Mouse (Mus musculus) stomach, postnatal 0 days (tissue): ENCODE measurements at regions not wholly inside any gene's neighbourhood (a gene's known extent, or its start where the extent isn't known, plus 50 kb on each side); places are given as distances from the start of the nearest gene placed in this dataset.

Experiments used
- ATAC-seq: fragments of 200-750 bp; cut with Nextera tagmentation; 2 replicates; pipeline ENCODE4 v1.8.0; 2017; ENCODE audit not compliant: low FRiP score, low TSS enrichment
- DNase-seq: peaks from one replicate; pipeline ENCODE4 v3.0.0-alpha.2; 2016; ENCODE audit warnings: low spot score
- H3K27ac ChIP-seq: fragments of 300-500 bp; sonication (generic); replicated peaks from 2 replicates; pipeline ENCODE4 v1.5.1; 2014; ENCODE audit warnings: mild to moderate bottlenecking, control low read depth
- H3K27me3 ChIP-seq: fragments of 300-500 bp; sonication (generic); 2 replicates; pipeline ENCODE4 v1.6.1; 2014; ENCODE audit warnings: low read length; ENCODE audit not compliant: control insufficient read depth, insufficient read depth
- H3K36me3 ChIP-seq: fragments of 300-500 bp; sonication (generic); 2 replicates; pipeline ENCODE4 v1.6.1; 2014; ENCODE audit warnings: low read length, mixed read lengths; ENCODE audit not compliant: control insufficient read depth, insufficient read depth
- H3K4me1 ChIP-seq: fragments of 300-500 bp; sonication (generic); replicated peaks from 2 replicates; pipeline ENCODE4 v1.6.1; 2014; ENCODE audit warnings: antibody characterized with exemption; ENCODE audit not compliant: control insufficient read depth, insufficient read depth
- H3K4me2 ChIP-seq: fragments of 300-500 bp; sonication (generic); replicated peaks from 2 replicates; pipeline ENCODE4 v1.6.1; 2014; ENCODE audit warnings: low read depth, mild to moderate bottlenecking, control low read depth, moderate library complexity
- H3K4me3 ChIP-seq: fragments of 300-500 bp; sonication (generic); 2 replicates; pipeline ENCODE4 v1.5.1; 2014; ENCODE audit warnings: low read depth, low read length, control low read depth
- H3K9ac ChIP-seq: fragments of 300-500 bp; sonication (generic); 2 replicates; pipeline ENCODE4 v1.6.1; 2014; ENCODE audit warnings: mild to moderate bottlenecking, low read length, control low read depth, mixed read lengths
- H3K9me3 ChIP-seq: fragments of 300-500 bp; sonication (generic); 2 replicates; pipeline ENCODE4 v1.6.1; 2016; ENCODE audit warnings: low read length; ENCODE audit not compliant: control insufficient read depth
- CTCF ChIP-seq: IDR thresholded peaks from 2 replicates; pipeline ENCODE4 v1.5.1; 2016; ENCODE audit warnings: antibody characterized with exemption, low read depth, mild to moderate bottlenecking, moderate library complexity
- EP300 ChIP-seq: optimal IDR thresholded peaks from 2 replicates; pipeline ENCODE3; 2016; ENCODE audit warnings: antibody characterized with exemption
- WGBS: fragments of 180-500 bp; shearing (Covaris S2); extraction: QIAGEN DNeasy Blood & Tissue Kit; methylation state at CpG from one replicate; pipeline ENCODE4 v1.1.7; 2014; 5-methylcytosine and 5-hydroxymethylcytosine counted together

DNA sequence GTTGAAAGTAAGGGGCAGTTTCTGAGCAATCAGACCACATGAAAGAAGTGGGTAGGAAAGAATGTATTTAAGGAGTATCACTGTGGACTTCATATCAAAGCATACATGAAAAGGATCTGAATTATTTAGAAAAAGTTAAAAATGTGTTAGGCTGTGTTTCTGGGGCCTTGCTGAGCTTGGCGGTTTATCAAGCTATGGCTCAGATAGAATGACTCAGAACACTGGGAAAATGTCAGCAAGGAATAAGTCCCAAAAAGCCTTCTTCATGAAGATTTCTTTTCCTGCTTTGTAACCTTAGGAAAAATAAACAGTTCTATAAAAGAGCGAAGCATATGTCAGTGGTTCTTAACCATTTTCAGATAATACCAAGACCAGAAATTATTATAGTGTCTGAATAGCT lies 56.0 kb upstream of the Plxna4 start:
- Histone ChIP-seq H3K27me3 (no peaks in the 10 kb centered on the region), H3K4me1 (no peaks in the 10 kb centered on the region), H3K9ac (no peak overlapping the region), H3K9me3 (no peaks in the 10 kb centered on the region), H3K27ac (no peak overlapping the region), H3K36me3 (no peaks in the 10 kb centered on the region), H3K4me2 (no peak overlapping the region), H3K4me3 (no peak overlapping the region)
- TF ChIP-seq EP300 (no peak), CTCF (no peak)
- ATAC-seq (no peak), DNase-seq (no peak)
- 86% methylated on average over 2 of the region's 2 CpGs for WGBS

DNA sequence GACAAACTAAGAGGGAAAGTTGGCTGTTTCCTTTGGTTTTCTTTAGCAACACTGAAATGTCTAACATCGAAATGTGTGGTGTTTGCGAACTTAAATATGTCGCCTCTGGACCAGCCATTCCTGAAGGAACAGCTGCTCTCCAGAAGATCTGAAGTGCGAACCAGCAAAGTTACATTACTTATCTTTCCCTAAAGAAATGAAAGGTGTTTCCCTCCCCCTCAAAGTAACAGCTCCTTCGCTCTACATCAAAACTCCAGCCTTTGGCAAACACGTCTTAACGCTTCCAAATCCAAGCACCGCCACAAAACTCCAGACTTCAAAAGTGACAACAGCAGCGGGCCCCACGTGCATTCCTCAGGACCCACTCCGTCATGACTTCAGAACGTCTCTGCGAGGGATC lies 50.9 kb upstream of the Plxna4 start:
- Histone ChIP-seq H3K27me3 (no peaks in the 10 kb centered on the region), H3K4me1 (no peaks in the 10 kb centered on the region), H3K36me3 (no peaks in the 10 kb centered on the region), H3K27ac (no peak overlapping the region), H3K4me2 (no peak overlapping the region), H3K9me3 (no peaks in the 10 kb centered on the region), H3K4me3 (no peak overlapping the region), H3K9ac (no peak overlapping the region)
- 70% methylated on average over 13 of the region's 13 CpGs for WGBS
- TF ChIP-seq EP300, result no peak
- ATAC-seq, result no peak
- no peak for DNase-seq
